Mouse (Mus musculus): ENCODE results near the gene Cdk5r2. TPM values are rescaled to one million over a fixed set of nuclear protein-coding genes. Genes with fewer than 3 reads are reported as not detected.
"Not testable (repeated sequence)": the region's sequence is repeated elsewhere in the genome, so short reads cannot be mapped to it uniquely, and the experiment has no call there.

Gene Cdk5r2
- polyA plus RNA-seq, 1 experiment = 2.1 TPM

GRCm38 (mm10) chr1:74809007-74809406 lies 45.7 kb upstream of the Cdk5r2 start:
- no peak overlapping the region for H3K27ac ChIP-seq (ENCODE audit: insufficient read depth, low read depth, low read length)
- H3K27me3 ChIP-seq (ENCODE audit: control insufficient read depth, insufficient read depth, low read length) = peaks cover 49% of the 10 kb centered on the region
- H3K4me3 ChIP-seq (ENCODE audit: low read depth, low read length) = no peak overlapping the region
- no peaks in the 10 kb centered on the region for H3K36me3 ChIP-seq (ENCODE audit: control insufficient read depth, insufficient read depth, low read length)
- TF ChIP-seq POLR2A (IDR thresholded peaks at IDR 0.05; ENCODE audit: low read depth, low read length) (no peak), CTCF (IDR thresholded peaks at IDR 0.05; ENCODE audit: extremely low read depth, insufficient read length, insufficient replicate concordance, low read depth, low read length) (peak; percentile 24; the same call in 1 of the 2 replicates)
- peaks cover 4% of the 10 kb centered on the region; the same call in 1 of the 2 replicates for H3K4me1 ChIP-seq (ENCODE audit: control insufficient read depth, insufficient read depth, insufficient read length, low read length)
- WGBS = 55% methylated on average over 10 of the region's 10 CpGs

DNA sequence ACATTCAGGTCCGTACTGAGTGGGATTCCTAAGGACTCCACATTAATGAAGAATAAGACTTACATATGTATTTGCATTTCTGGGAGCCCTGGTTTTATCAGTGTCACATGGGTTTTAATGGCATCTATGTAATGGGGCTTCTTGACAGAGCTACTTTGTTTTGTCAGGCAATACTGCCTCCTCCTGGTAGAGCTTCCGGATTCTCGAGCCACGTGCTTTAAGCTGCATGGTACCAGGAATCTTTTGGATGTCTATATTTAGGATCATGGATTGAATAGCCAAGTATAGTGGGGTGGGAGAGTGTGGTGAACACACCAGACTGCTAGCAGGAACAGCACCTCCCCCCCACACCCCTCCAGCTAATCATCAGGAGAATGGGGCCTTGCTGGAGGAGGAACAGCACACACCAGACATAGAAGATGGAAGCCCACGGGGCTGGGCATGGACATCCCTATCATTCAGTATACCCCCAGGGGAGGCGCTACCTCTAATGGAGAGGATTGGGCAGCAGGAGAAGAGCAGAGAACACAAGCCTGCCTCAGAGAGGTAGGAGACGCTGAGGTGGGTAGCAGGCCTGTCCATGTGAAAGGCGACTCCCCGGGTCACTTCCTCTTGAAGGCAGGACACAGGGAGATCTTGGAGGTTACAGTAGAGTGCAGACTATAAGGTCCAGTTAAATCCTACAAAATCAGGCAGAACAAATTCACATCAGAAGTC lies 39.6 kb upstream of the Cdk5r2 start:
- Histone ChIP-seq H3K4me1 (ENCODE audit: control insufficient read depth, insufficient read depth, insufficient read length, low read length) (peaks cover 3% of the 10 kb centered on the region; the same call in 1 of the 2 replicates), H3K36me3 (ENCODE audit: control insufficient read depth, insufficient read depth, low read length) (no peaks in the 10 kb centered on the region), H3K27ac (ENCODE audit: insufficient read depth, low read depth, low read length) (no peak overlapping the region), H3K27me3 (ENCODE audit: control insufficient read depth, insufficient read depth, low read length) (no peaks in the 10 kb centered on the region), H3K4me3 (ENCODE audit: low read depth, low read length) (no peak overlapping the region)
- no peak for TF ChIP-seq CTCF (IDR thresholded peaks at IDR 0.05; ENCODE audit: extremely low read depth, insufficient read length, insufficient replicate concordance, low read depth, low read length)
- TF ChIP-seq POLR2A (IDR thresholded peaks at IDR 0.05; ENCODE audit: low read depth, low read length) = no peak
- 78% methylated on average over 9 of the region's 9 CpGs for WGBS

DNA sequence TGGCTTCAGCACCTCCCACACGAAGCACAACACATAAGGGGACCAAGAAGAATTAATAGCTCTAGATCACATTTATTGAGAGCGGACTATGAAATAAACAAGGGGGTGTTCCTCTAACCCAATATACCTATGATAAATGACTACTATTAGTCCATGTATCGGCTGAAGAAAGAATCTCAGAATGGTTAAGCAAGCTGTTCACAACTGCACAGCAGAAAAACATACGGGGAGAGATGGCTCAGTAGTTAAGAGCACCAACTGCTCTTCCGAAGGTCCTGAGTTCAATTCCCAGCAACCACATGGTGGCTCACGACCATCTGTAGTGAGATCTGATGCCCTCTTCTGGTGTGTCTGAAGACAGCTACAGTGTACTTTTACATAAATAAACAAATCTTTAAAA lies 38.8 kb upstream of the Cdk5r2 start:
- H3K36me3 ChIP-seq (ENCODE audit: control insufficient read depth, insufficient read depth, low read length); H3K4me3 ChIP-seq (ENCODE audit: low read depth, low read length); H3K27me3 ChIP-seq (ENCODE audit: control insufficient read depth, insufficient read depth, low read length); H3K4me1 ChIP-seq (ENCODE audit: control insufficient read depth, insufficient read depth, insufficient read length, low read length); H3K27ac ChIP-seq (ENCODE audit: insufficient read depth, low read depth, low read length): not testable (repeated sequence)
- WGBS = 91% methylated on average over 6 of the region's 6 CpGs

- no peaks in the 10 kb centered on the region for H3K27me3 ChIP-seq (ENCODE audit: control insufficient read depth, insufficient read depth, low read length)
- H3K36me3 ChIP-seq (ENCODE audit: control insufficient read depth, insufficient read depth, low read length) = no peaks in the 10 kb centered on the region
- peak overlapping the region; percentile 90 for H3K4me3 ChIP-seq (ENCODE audit: low read depth, low read length)
- H3K4me1 ChIP-seq (ENCODE audit: control insufficient read depth, insufficient read depth, insufficient read length, low read length) = peaks cover 3% of the 10 kb centered on the region; the same call in 1 of the 2 replicates
- 3% methylated on average over 38 of the region's 38 CpGs for WGBS
- no peak; the same call in 1 of the 2 replicates for TF ChIP-seq CTCF (IDR thresholded peaks at IDR 0.05; ENCODE audit: extremely low read depth, insufficient read length, insufficient replicate concordance, low read depth, low read length)
- TF ChIP-seq POLR2A (IDR thresholded peaks at IDR 0.05; ENCODE audit: low read depth, low read length) = peak; percentile 87
- H3K27ac ChIP-seq (ENCODE audit: insufficient read depth, low read depth, low read length) = peak overlapping the region; percentile 70
These were observed 38.0 kb upstream of the Cdk5r2 start for GRCm38 (mm10) chr1:74816612-74817199.

GRCm38 (mm10) chr1:74817219-74817618 lies 37.5 kb upstream of the Cdk5r2 start:
- H3K36me3 ChIP-seq (ENCODE audit: control insufficient read depth, insufficient read depth, low read length) = no peaks in the 10 kb centered on the region
- peak overlapping the region; percentile 90 for H3K4me3 ChIP-seq (ENCODE audit: low read depth, low read length)
- WGBS = 7% methylated on average over 14 of the region's 14 CpGs
- peak overlapping the region; percentile 70 for H3K27ac ChIP-seq (ENCODE audit: insufficient read depth, low read depth, low read length)
- H3K4me1 ChIP-seq (ENCODE audit: control insufficient read depth, insufficient read depth, insufficient read length, low read length) = peaks cover 3% of the 10 kb centered on the region; the same call in 1 of the 2 replicates
- no peak for TF ChIP-seq POLR2A (IDR thresholded peaks at IDR 0.05; ENCODE audit: low read depth, low read length)
- no peak for TF ChIP-seq CTCF (IDR thresholded peaks at IDR 0.05; ENCODE audit: extremely low read depth, insufficient read length, insufficient replicate concordance, low read depth, low read length)
- no peaks in the 10 kb centered on the region for H3K27me3 ChIP-seq (ENCODE audit: control insufficient read depth, insufficient read depth, low read length)

- H3K36me3 ChIP-seq (ENCODE audit: control insufficient read depth, insufficient read depth, low read length) = no peaks in the 10 kb centered on the region
These were observed 36.2 kb upstream of the Cdk5r2 start for GRCm38 (mm10) chr1:74818509-74818908.

DNA sequence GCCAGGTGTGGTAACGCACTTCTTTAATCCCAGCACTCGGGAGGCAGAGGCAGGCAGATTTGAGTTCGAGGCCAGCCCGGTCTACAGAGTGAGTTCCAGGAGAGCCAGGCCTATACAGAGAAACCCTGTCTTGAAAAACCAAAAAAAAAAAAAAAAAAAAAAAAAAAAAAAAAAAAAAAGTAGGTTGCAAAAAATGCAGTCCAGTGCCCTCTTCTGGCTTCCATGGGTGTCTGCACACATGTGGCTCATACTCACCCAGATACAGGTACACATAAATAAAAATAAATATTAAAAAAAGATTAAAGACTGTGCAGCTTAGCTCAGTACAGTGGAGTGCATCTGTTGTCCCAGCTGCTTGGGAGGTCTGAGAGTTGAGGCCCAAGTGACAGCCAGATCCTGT lies 31.1 kb upstream of the Cdk5r2 start:
- H3K4me1 ChIP-seq (ENCODE audit: control insufficient read depth, insufficient read depth, insufficient read length, low read length); H3K4me3 ChIP-seq (ENCODE audit: low read depth, low read length): not testable (repeated sequence)
- WGBS = 92% methylated on average over 4 of the region's 4 CpGs

More at GRCm38 (mm10) chr1:74818509-74818908, 36.2 kb upstream of the Cdk5r2 start:
- no peak overlapping the region for H3K27ac ChIP-seq (ENCODE audit: insufficient read depth, low read depth, low read length)
- H3K4me3 ChIP-seq (ENCODE audit: low read depth, low read length) = no peak overlapping the region
- peaks cover 3% of the 10 kb centered on the region; the same call in 1 of the 2 replicates for H3K4me1 ChIP-seq (ENCODE audit: control insufficient read depth, insufficient read depth, insufficient read length, low read length)
- WGBS = 98% methylated on average over 1 of the region's 1 CpGs
- H3K27me3 ChIP-seq (ENCODE audit: control insufficient read depth, insufficient read depth, low read length) = no peaks in the 10 kb centered on the region
- TF ChIP-seq CTCF (IDR thresholded peaks at IDR 0.05; ENCODE audit: extremely low read depth, insufficient read length, insufficient replicate concordance, low read depth, low read length) (no peak), POLR2A (IDR thresholded peaks at IDR 0.05; ENCODE audit: low read depth, low read length) (no peak)

More for the DNA sequence above, 31.1 kb upstream of the Cdk5r2 start:
- not testable (repeated sequence) for H3K27ac ChIP-seq (ENCODE audit: insufficient read depth, low read depth, low read length); H3K27me3 ChIP-seq (ENCODE audit: control insufficient read depth, insufficient read depth, low read length); H3K36me3 ChIP-seq (ENCODE audit: control insufficient read depth, insufficient read depth, low read length)
